Mouse (Mus musculus): ENCODE measurements around the gene Gab1. TPM values are rescaled to one million over a fixed set of nuclear protein-coding genes. Genes with fewer than 3 reads are reported as not detected.
A peak's percentile ranks its signal among the peaks of the same experiment; 100 is the strongest.
"Not testable (repeated sequence)": the region's sequence is repeated elsewhere in the genome, so short reads cannot be mapped to it uniquely, and the experiment has no call there.

Gene Gab1
- total RNA-seq, 2 experiments from 2014 or later = 11.6 to 11.9 TPM

DNA sequence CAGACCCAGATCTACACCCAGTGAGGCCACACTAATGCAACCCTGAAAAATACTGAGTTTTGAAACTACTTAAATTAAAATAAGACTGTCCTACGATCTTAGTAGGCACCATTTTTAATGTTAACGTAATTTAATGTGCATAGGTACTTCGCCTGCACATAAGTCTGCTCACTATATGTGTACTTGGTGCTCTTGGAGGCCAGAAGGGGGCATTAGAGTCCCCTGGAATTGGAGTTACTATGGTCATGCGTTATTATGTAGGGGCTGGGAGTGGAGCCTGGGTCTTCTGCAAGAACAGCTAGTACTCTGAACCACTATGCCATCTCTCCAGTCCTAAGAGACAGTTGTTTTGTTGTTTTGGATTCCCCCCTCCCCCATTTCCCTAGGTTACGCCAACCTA lies 88.1 kb downstream of the Gab1 start:
- intact Hi-C loops (cut with DNase I) = no loop called here

DNA sequence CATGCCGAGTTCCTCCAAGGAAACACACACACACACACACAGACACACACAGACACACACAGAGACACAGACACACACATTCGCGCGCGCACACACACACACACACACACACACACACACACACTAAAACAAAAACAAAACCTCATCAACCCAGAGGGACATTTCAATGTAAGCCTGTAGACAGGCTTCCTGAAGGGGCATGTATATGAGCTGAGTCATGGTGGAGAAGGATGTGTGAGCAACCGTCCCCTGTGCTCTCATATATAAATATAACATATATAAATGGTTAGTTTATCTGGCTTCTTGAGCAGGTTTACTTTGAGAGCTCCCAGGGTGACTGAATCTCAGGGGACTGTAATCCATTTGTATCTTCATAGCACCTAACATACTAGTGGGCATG lies 91.0 kb downstream of the Gab1 start:
- intact Hi-C loops (cut with DNase I) = no loop called here
- no peak for DNase-seq (ENCODE audit: extremely low spot score in 1 of 2, low spot score in 2 of 2)

More for the DNA sequence above, 88.1 kb downstream of the Gab1 start:
- no peak for DNase-seq (ENCODE audit: extremely low spot score in 1 of 2, low spot score in 2 of 2)

DNA sequence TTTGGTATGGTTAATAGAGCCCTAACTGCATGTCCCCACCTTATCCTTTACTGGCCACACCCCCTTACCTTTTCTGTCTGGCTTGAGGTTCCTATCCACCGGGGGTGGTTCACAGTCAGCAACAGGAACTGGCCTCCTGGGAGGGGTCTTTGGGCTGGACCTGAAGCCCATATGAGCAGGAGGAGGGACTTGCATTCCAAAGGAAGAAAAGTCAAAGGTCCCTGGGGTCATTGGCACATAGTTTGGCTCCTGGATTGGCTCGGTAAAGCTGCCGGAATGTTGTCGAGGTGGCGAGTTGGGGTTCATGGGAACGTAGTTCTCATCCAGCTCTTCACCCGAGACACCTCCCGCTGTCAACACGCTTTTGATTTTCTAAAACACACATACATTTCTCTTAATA lies 95.8 kb downstream of the Gab1 start:
- DNase-seq (ENCODE audit: extremely low spot score in 1 of 2, low spot score in 2 of 2) = no peak
- intact Hi-C loops (cut with DNase I) = no loop called here

DNA sequence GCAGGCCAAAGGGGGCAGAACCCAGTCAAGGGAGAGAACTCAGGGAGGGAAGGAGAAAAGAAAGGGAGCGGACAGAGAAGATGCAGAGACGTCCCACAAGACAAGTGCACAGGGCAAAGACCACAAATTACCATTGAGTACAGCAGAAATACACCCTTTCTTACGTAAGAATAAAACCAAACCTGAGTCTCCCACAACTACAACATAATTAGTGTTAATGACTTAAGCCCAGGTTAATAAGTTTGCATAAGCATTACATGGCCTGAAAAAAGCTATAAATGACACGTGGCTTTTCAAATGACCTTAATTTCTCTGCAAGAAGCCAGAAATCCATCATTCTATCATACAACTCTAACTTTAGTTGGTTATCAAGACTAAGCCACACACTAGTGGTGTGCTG lies 97.0 kb downstream of the Gab1 start:
- DNase-seq (ENCODE audit: extremely low spot score in 1 of 2, low spot score in 2 of 2) = no peak
- intact Hi-C loops (cut with DNase I) = no loop called here

DNA sequence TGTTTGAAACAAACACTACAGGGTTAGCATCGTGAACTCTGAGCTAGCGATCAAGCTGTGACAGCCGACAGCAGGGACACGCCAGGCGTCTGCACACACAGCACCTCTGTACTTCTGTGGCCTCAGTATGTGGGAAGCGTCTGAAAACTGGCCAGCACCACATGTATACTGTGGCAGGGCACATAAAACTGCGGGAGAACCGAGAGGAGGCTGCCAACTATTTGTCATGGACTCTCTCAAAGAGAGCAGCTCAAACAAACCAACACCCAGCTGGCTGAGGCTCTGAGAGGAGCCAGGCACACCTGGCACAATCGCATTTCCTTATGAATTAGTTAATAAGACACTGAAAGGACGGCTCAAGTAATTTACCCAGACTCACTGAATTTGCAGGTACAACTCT lies 99.0 kb downstream of the Gab1 start:
- intact Hi-C loops (cut with DNase I) = no loop called here
- no peak for DNase-seq (ENCODE audit: extremely low spot score in 1 of 2, low spot score in 2 of 2)

DNA sequence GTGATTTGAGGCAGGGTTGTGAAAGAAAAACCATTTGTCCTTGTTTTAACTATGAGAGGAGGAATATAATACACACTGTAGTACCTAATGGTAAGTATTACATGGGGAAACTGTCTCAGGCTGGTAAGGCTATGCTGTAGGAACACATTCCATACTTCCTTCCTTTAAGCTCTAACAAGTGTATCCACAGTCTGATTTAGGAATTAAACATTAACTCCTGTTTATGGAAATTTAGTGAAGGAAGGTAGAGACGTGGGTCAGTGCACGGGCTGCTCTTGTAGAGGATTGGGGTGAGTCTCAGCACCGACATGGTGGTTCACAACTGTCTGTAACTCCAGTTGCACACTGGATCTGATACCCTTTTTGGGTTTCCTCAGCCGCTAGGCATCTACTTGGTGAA lies 100.0 kb downstream of the Gab1 start:
- intact Hi-C loops (cut with DNase I) = no loop called here
- no peak for DNase-seq (ENCODE audit: extremely low spot score in 1 of 2, low spot score in 2 of 2)

DNA sequence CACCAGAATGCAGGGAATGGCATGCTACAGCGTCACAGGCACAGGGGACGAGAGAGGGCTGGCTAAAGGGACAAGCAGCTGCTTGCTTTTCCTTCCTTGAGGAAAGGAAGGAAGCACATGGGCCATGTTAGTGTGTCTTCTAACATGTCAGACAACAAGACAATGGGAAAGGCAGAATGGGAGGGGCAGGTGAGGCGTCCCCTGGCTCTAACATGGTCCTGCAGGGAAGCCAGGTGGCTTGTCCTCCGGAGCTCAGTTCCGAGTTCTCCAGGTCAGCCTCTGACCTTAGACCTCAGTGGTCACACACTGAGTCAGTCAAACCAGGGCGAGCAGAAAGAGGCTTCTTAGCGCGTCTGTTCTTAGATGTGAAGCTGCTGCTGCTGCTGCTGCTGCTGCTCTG lies 103.9 kb downstream of the Gab1 start:
- intact Hi-C loops (cut with DNase I) = loop anchor here (5.0 kb wide), 1 partner anchor 106 kb away; the partner anchor contains the start of gene Gab1
- no peak for DNase-seq (ENCODE audit: extremely low spot score in 1 of 2, low spot score in 2 of 2)

DNA sequence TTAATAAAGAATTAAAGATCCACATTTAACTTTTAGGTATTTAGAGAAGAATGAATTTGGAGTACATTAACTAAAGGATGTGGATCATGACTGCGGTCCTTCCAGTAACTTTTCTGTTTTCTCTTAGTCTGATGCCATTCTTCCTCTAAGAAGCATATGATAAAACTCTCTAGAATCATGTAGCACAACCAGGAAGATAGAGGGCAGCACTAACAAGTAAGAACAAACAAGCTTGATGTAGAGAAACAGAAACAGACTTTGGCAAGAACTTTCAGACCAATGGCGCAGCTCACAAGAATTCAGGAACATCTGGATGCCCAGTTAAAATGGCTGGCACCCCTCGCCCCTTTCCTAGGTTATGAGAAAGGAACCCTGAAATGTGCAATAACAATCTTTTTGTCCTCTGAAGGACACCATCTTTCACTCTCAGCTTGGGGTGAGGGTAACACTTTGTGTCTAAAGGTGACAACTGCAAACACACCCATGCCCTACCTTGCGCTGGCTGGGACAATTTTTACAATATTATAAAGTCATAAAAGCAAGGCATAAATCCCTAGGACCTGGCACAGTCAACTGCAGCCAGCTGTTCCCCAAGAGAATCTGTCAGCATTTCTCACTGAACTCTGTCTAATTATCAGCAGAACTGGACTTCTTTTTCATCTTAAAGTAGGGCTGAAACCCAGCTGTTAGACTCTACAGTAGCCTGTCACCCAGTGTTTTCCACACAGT lies 107.4 kb downstream of the Gab1 start:
- DNase-seq (ENCODE audit: extremely low spot score in 1 of 2, low spot score in 2 of 2) = peak in 1 of 2 experiments; percentile 43
- intact Hi-C loops (cut with DNase I) = no loop called here

DNA sequence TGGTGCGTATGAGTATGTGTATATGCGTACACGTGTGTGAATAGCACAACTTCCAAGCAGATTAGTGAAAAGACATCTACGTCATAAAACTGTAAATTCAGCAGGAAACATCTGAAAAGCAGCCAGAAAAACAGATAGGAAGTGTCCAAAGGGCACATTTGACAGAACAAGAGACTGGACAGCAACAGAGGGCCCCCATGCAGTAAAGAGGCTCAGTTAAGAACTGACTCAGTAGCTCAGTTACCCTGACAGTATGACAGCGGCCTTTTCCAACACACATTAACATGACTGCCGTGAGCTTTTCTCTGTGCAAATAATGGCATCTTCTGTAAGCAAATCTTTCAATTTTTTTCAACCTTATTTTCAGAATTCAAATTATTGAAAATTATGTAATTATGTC lies 111.9 kb downstream of the Gab1 start:
- no peak for DNase-seq (ENCODE audit: extremely low spot score in 1 of 2, low spot score in 2 of 2)
- intact Hi-C loops (cut with DNase I) = no loop called here

DNA sequence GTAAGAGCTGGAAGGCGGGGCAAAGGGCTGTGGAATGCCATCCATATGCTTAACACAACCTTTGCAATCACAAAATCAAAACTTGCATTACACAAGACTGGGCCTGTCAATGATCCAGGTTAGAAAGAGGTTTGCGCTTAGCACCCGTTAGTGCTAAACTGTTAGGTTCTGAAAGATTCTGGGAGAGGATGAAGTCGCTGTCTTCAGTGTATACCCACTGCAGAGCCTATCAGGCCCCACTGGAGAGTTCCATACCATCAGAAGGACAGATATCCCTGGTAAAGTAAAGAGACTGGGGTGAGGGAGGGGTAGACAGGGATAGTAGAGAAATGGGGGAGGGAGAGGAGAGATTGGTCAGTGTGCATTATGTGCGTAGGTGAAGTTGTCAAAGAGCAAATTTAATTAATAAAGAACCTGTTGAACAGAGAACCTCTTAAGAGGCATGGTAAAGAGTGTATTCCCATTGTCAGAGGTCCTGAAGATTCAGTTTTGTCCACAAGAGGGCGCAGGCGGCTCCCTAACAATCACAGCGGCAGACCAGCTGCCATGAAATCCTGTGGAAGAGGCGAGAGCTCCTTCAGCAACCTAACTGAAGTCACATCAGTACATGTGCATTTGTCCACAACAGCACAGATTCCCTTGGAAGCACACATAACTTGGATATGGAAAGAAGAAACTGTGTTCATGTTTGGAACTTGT lies 127.2 kb downstream of the Gab1 start:
- intact Hi-C loops (cut with DNase I) = loop anchor here (2.0 to 10.0 kb wide), 3 partner anchors 129 to 1992 kb away; partner anchors contain the start of gene Gab1
- peak; percentile 77 to 81 for DNase-seq (ENCODE audit: extremely low spot score in 1 of 2, low spot score in 2 of 2)

DNA sequence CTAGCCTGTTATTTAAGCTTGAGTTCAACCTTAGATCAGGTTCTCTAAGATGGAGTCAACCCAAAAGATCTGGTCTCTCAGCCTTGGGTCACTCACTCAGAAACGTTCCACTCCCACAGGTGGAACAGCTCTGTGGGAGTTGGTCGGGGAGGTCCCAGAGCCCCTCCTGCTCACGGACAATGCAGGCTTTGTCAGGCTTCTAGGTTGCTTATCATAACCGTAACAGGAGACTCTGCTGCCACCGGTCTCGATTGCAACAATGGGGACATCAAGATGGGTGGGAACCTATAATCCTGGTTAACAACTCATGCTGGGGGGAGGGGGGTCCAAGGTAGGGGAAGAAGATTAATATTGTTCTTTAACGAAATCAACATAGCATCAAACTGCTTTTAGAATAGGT lies 127.9 kb downstream of the Gab1 start:
- intact Hi-C loops (cut with DNase I) = loop anchor here (2.0 to 10.0 kb wide), 3 partner anchors 130 to 1992 kb away; partner anchors contain the start of gene Gab1
- no peak for DNase-seq (ENCODE audit: extremely low spot score in 1 of 2, low spot score in 2 of 2)

DNA sequence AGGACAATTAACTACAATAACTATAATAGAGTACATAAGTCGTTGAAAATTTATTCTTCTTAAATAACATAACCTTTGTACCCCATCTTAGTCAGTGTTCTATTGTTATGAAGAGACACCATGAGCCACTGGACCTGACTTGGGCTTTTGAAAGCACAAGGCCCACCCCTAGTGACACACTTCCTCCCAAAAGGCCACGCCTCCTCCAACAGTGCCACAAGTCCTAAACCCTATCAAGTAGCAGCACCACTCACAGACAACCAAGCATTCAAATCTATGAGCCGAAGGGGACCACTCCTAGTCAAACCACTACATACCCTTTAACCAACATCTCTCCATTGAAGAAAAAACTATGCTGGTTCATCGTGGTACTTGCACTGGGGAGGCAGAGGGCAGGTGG lies 131.2 kb downstream of the Gab1 start:
- intact Hi-C loops (cut with DNase I) = no loop called here
- DNase-seq (ENCODE audit: extremely low spot score in 1 of 2, low spot score in 2 of 2) = no peak

DNA sequence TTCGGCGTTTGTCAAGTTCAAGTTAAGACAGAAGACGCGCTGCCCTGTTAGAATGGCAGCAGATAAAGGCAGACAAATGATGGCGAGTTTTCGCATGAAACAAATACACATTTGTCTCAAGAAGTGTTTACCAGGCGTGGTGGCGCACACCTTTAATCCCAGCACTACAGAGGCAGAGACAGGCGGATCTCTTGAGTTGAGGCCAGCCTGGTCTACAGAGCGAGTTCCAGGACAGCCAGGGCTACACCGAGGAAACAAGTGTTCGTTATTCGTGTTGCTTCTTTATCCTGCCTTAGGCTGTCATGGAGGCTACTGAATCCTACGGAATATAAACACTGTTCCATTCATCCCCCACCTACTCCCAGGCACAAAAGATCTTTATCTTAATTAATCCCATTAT lies 140.4 kb downstream of the Gab1 start:
- DNase-seq (ENCODE audit: extremely low spot score in 1 of 2, low spot score in 2 of 2) = no peak
- intact Hi-C loops (cut with DNase I) = no loop called here

DNA sequence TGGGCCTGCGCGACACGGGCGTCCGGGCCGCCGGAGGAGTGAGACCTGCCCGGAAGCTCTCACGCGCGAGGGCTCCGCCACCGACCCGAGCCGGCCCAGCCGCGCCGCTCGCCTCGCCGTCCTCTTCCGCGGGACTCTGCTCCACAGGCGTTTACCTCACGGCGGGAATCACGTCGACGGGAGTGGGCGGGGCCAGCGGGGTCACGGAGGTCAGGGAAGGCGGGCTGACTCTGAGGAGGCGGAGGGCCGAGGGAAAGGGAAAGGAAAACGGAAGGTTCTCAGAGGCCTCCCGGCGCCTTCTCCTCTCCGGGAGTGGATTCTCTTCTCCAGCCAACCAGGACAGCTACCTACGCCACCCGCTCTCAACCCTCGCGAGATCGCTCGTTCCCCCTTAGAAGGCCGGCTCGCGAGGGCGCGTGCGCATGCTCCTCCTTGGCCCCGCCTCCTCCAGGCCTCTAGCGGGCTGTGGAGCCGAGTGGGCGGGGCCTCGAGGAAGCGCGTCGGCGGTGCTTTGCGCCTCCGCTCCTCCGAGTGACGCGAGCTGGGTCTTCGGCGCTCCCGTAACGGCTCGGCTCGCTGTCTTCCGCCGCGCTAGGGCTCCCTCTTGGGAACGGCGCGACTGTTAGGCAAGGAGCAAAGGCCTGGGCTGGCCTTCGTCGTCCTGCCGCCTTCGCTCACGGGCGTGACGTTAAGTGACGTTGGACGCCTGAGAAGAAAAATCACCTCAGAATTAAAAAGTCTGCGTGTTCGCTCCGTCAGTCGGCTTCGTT lies 141.0 kb downstream of the Gab1 start, which contains the start of gene Smarca5:
Gene Smarca5 (minus strand): TSS at position 343 of the 770 bp plus-strand sequence.
- intact Hi-C loops (cut with DNase I) = not testable (repeated sequence)
- peak; percentile 91 to 95 for DNase-seq (ENCODE audit: extremely low spot score in 1 of 2, low spot score in 2 of 2)

DNA sequence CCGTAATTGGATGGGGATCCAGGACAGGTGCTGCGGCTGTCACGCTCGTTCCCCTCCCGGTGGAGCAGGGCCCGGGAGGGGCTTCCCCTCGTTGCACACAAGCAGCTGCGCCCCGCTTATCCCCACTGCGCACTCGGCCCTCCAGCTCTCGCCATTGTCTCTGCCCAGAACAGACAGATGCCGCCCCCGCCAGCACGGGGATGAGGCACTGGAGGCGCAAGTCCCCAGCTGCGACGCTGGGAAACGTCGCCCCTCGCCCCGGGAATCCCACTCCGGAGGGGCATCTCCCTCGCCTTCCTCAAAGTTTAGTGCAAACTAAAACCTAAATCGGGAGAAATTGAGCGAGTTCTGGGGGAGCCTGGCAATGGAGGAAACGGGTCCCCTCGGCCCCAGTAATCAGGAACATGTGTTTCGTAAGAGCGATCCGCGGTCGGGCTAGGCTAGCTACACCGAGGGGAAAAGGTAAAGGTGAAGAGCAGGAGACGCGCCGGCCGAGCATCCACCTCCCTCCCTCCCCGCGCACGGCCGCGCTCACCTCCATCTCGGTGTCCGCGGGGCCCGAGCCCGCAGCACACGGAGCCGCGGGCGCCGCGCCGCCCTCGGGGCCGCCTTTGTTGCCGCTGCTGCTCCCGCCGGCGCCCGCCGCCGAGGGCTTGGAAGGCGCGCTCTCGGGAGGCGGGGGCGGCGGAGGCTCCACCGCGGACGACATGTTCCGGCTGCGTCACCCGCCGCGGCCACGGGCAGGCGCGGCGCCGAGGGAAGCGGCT lies 141.7 kb downstream of the Gab1 start:
- intact Hi-C loops (cut with DNase I) = no loop called here
- DNase-seq (ENCODE audit: extremely low spot score in 1 of 2, low spot score in 2 of 2) = peak in 1 of 2 experiments; percentile 79

DNA sequence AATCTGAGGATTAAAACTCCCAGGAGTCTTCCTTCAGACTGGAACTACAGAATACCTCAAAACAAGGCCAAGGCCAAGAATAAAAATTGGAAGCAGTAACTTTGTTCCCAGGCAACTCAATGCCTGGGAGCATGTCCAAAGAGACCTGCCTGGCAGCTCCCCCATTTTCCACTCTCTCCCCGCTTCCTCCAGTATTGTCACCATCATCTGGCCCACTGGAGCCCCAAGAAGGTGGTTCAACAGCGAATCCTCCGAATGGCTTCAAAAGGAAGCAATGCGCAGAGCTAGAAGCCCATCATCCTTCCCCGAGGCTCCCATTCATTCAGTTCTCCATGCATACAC lies 142.3 kb downstream of the Gab1 start:
- intact Hi-C loops (cut with DNase I) = no loop called here
- peak; percentile 20 to 27 for DNase-seq (ENCODE audit: extremely low spot score in 1 of 2, low spot score in 2 of 2)

DNA sequence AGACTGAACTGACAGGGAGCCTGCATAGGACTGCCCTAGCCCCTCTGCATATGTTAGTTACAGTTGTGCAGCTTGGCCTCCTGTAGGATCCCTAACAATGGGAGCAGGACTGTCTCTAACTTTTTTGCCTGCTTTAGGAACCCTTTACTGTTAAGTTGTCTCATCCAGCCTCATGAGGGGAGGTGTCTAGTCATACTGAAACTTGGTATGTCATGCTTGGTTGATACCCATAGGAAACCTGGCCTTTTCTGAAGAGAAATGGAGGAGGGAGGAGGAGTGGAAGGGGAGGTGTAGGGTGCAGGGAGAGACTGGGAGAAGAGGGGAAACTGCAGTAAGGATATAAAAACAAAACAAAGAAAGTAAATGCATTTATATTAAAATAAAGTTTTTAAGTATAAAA lies 148.0 kb downstream of the Gab1 start:
- no peak for DNase-seq (ENCODE audit: extremely low spot score in 1 of 2, low spot score in 2 of 2)
- intact Hi-C loops (cut with DNase I) = no loop called here

DNA sequence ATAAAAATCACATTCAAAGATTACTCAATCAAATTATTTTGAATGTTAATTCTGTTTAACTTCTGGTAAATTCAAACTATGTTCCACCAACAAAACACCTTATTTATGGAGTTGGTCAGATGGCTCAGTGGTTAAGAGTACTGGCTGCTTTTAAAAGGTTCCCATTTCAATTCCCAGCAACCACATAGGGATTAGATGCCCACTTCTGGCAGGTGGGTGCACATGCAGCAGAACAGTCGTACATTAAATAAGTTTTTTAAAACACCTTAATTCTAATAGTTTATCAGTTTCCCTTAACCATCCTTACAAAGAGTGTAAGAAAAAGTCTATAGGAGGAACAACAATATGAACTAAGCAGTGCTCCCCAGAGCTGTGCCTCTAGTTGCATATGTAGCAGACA lies 165.9 kb downstream of the Gab1 start:
- DNase-seq (ENCODE audit: extremely low spot score in 1 of 2, low spot score in 2 of 2) = no peak
- intact Hi-C loops (cut with DNase I) = loop anchor here (10.0 kb wide), 1 partner anchor 1050 kb away; no protein-coding TSS in a partner anchor

Measured in left cerebral cortex, postnatal 10 days (tissue).